Mouse (Mus musculus) bone marrow, adult 2 months (tissue): ENCODE results near the gene Col1a2.

Experiments
- CTCF ChIP-seq: fragments of 200-500 bp; IDR thresholded peaks from 2 replicates; pipeline ENCODE4 v1.5.1; 2011; ENCODE audit warnings: low read length, control low read depth; ENCODE audit not compliant: control insufficient read depth, insufficient read depth
- POLR2A ChIP-seq: fragments of 200-500 bp; IDR thresholded peaks from 2 replicates; pipeline ENCODE4 v1.6.1; 2011; ENCODE audit warnings: low read depth, mild to moderate bottlenecking, control low read depth, low read length, borderline replicate concordance; ENCODE audit not compliant: control insufficient read depth

- TF ChIP-seq POLR2A (no peak), CTCF (peak; percentile 72)
Measured at GRCm38 (mm10) chr6:4545727-4546126, 41.1 kb downstream of the Col1a2 start.
